Mouse (Mus musculus): ENCODE data around the gene Dnah2.

GRCm38 (mm10) chr11:69519976-69520375 is 28.9 kb downstream of the Dnah2 start:
- TF ChIP-seq ZC3H11A (IDR thresholded peaks at IDR 0.05; ENCODE audit: borderline replicate concordance, low read depth, low read length): no peak
- TF ChIP-seq ZNF384 (IDR thresholded peaks at IDR 0.05; ENCODE audit: low read depth, low read length): no peak
- TF ChIP-seq MAFK (IDR thresholded peaks at IDR 0.05; ENCODE audit: insufficient read depth, low read depth, low read length): no peak
- no peak for TF ChIP-seq CHD2 (IDR thresholded peaks at IDR 0.05; ENCODE audit: low read depth, low read length)
